Mouse (Mus musculus) C2C12 (cell line): Measurements from ENCODE around the gene Med15. TPM values are rescaled to one million over a fixed set of nuclear protein-coding genes. Genes with fewer than 3 reads are reported as not detected.

Experiments
- H3K27me3 ChIP-seq: one replicate; pipeline ENCODE4 v1.6.1; 2011; ENCODE audit not compliant: control insufficient read depth, insufficient read depth, insufficient read length
- H3K36me3 ChIP-seq: one replicate; pipeline ENCODE4 v1.6.1; 2011; ENCODE audit not compliant: control insufficient read depth, insufficient read depth
- H3K4me3 ChIP-seq: one replicate; pipeline ENCODE4 v1.5.1; 2011; ENCODE audit warnings: mild to moderate bottlenecking, control low read depth; ENCODE audit not compliant: poor library complexity, insufficient read depth, severe bottlenecking
- H3K79me2 ChIP-seq: one replicate; pipeline ENCODE4 v1.6.1; 2011; ENCODE audit not compliant: control insufficient read depth, insufficient read depth
- H3K79me3 ChIP-seq: one replicate; pipeline ENCODE4 v1.6.1; 2011; ENCODE audit warnings: low read depth, control low read depth
- H3ac ChIP-seq: one replicate; pipeline ENCODE3; 2011; ENCODE audit warnings: low read depth; ENCODE audit not compliant: control insufficient read depth, insufficient read length
- CEBPB ChIP-seq: IDR thresholded peaks from one replicate; pipeline ENCODE4 v1.6.1; 2011; ENCODE audit warnings: low read depth, mild to moderate bottlenecking, control low read depth, moderate library complexity
- CTCF ChIP-seq: IDR thresholded peaks from one replicate; pipeline ENCODE4 v1.5.1; 2011; ENCODE audit not compliant: control insufficient read depth, insufficient read depth, insufficient read length
- FOSL1 ChIP-seq: IDR thresholded peaks from one replicate; pipeline ENCODE4 v1.8.0; 2011; ENCODE audit warnings: mild to moderate bottlenecking, low read length; ENCODE audit not compliant: poor library complexity, insufficient read depth, severe bottlenecking
- MAX ChIP-seq: IDR thresholded peaks from one replicate; pipeline ENCODE4 v1.6.1; 2011; ENCODE audit warnings: mild to moderate bottlenecking, control low read depth
- MYOD1 ChIP-seq: IDR thresholded peaks from one replicate; pipeline ENCODE4 v1.6.1; 2011; ENCODE audit warnings: low read depth; ENCODE audit not compliant: control insufficient read depth, insufficient read length
- MYOG ChIP-seq: IDR thresholded peaks from one replicate; pipeline ENCODE4 v1.6.1; 2011; ENCODE audit not compliant: control insufficient read depth, insufficient read length; ENCODE audit errors: extremely low read depth
- USF1 ChIP-seq: IDR thresholded peaks from one replicate; pipeline ENCODE4 v1.6.1; 2011; ENCODE audit warnings: low read depth, mild to moderate bottlenecking, control low read depth, moderate library complexity
- polyA plus RNA-seq: library from polyadenylated mRNA; unstranded; fragments of >200 nt; fragmentation: generic; extraction: Trizol; gene quantifications from one replicate; pipeline ENCODE4 v1.2.1, GENCODE M21; 2012; ENCODE audit warnings: missing spikeins

Med15 gene
- polyA plus RNA-seq, 1 experiment, result 45.9 TPM

DNA sequence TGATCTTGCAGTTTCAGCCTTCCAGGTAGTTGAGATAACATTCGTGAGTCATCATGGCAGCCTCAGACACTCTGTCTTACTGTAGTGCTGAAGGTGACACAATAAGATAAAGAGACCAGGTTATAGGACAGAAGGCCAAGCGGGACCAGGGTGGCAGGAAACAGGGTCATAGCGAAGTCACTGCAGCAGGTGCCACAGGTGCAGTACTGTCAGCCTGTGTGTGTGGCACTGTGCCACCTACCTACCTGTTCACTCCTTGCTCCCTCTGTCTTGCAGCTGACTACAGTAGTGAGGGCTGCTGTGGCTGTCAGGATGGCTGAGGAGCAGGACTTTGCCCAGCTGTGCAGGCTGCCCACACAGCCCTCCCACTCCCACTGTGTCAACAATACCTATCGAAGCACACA is 31.4 kb upstream of the Med15 start:
- no peak for TF ChIP-seq CTCF
- no peak for TF ChIP-seq MYOG
- no peak for TF ChIP-seq MYOD1
- no peak for TF ChIP-seq FOSL1
- no peak for TF ChIP-seq MAX
- no peaks in the 10 kb centered on the region for H3K36me3 ChIP-seq

DNA sequence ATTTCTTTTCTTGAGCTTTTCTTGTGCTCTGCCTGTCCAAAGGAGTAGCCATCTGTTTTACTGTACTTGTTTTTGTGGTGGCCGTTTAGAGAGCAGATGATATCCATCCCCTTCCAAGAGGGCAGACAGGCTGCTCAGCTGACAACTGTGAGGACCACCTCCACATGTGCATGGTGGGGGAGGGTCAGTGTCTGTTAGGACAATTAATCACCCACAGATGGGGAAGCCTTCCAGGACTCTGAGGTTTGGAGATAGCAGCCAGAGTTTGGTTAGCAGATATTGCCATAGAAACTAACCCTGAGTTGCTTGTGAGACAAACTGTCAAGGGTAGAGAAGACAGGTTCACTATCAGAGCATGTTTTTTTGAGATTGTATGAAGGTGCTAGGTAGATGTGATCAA is 28.4 kb upstream of the Med15 start:
- Histone ChIP-seq H3ac (no peak overlapping the region), H3K79me2 (peaks cover 38% of the 10 kb centered on the region), H3K27me3 (no peaks in the 10 kb centered on the region), H3K4me3 (no peak overlapping the region), H3K79me3 (peaks cover 26% of the 10 kb centered on the region), H3K36me3 (no peaks in the 10 kb centered on the region)
- TF ChIP-seq CTCF, result no peak
- TF ChIP-seq MYOD1, result no peak
- no peak for TF ChIP-seq MAX
- no peak for TF ChIP-seq USF1
- TF ChIP-seq MYOG, result no peak
- no peak for TF ChIP-seq FOSL1
- TF ChIP-seq CEBPB, result no peak

More for the DNA sequence above, 31.4 kb upstream of the Med15 start:
- Histone ChIP-seq H3K27me3 (no peaks in the 10 kb centered on the region), H3K79me3 (peaks cover 26% of the 10 kb centered on the region), H3ac (no peak overlapping the region), H3K79me2 (peaks cover 38% of the 10 kb centered on the region), H3K4me3 (no peak overlapping the region)

- TF ChIP-seq CTCF (peak; percentile 62), CEBPB (no peak)
Observed at GRCm38 (mm10) chr16:17760657-17761056, 28.0 kb upstream of the Med15 start.

GRCm38 (mm10) chr16:17759813-17760321 is 27.2 kb upstream of the Med15 start:
- Histone ChIP-seq H3K36me3 (no peaks in the 10 kb centered on the region), H3K27me3 (no peaks in the 10 kb centered on the region), H3ac (peak overlapping the region; percentile 63), H3K79me3 (peaks cover 25% of the 10 kb centered on the region), H3K79me2 (peaks cover 33% of the 10 kb centered on the region), H3K4me3 (peak overlapping the region; percentile 23)
- no peak for TF ChIP-seq CTCF
- no peak for TF ChIP-seq MYOD1
- no peak for TF ChIP-seq MAX
- TF ChIP-seq CEBPB, result no peak
- no peak for TF ChIP-seq MYOG
- TF ChIP-seq FOSL1, result no peak
- TF ChIP-seq USF1, result no peak

More at GRCm38 (mm10) chr16:17760657-17761056, 28.0 kb upstream of the Med15 start:
- Histone ChIP-seq H3K79me2 (peaks cover 38% of the 10 kb centered on the region), H3K27me3 (no peaks in the 10 kb centered on the region), H3K36me3 (no peaks in the 10 kb centered on the region), H3K79me3 (peaks cover 26% of the 10 kb centered on the region), H3ac (no peak overlapping the region), H3K4me3 (no peak overlapping the region)

- peak within 1 kb of the TSS; percentile 63 for H3ac ChIP-seq
- H3K27me3 ChIP-seq, result no peaks in the 10 kb centered on the region
- peaks cover 31% of the 10 kb centered on the region for H3K79me2 ChIP-seq
- peaks cover 22% of the 10 kb centered on the region for H3K79me3 ChIP-seq
- TF ChIP-seq MYOD1 (no peak), USF1 (peak; percentile 86), MAX (peak; percentile 33)
- no peaks in the 10 kb centered on the region for H3K36me3 ChIP-seq
- peak within 1 kb of the TSS; percentile 23 for H3K4me3 ChIP-seq
Observed at GRCm38 (mm10) chr16:17759344-17759773, 26.7 kb upstream of the Med15 start, which contains the start of gene Klhl22. Klhl22 (plus strand) TSS chr16:17759618.

DNA sequence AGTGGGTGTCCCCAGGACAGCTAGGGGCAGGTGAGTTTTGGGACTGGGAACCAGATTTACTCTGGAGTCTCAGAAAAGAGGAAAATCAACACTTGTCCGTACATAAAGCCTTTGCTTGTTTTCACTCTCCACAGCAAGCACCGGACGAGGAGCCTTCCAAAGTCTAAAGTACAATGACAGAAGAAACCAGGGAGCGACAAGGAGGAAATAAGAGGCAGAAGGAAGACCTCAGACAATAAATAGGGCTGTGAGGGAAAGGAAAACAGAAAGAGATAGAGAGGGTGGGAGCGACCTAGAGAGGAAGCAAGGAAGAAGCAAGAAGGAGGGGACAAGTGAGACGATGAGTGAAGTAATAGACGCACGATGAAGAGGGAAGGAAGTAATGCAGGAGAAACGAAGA is 26.2 kb upstream of the Med15 start:
- TF ChIP-seq FOSL1 (no peak), USF1 (no peak), MYOD1 (no peak), CEBPB (no peak), MYOG (no peak), MAX (no peak), CTCF (no peak)
- Histone ChIP-seq H3ac (no peak overlapping the region), H3K27me3 (no peaks in the 10 kb centered on the region), H3K4me3 (no peak overlapping the region), H3K79me3 (peaks cover 19% of the 10 kb centered on the region), H3K79me2 (peaks cover 31% of the 10 kb centered on the region), H3K36me3 (no peaks in the 10 kb centered on the region)
